Mouse (Mus musculus): ENCODE measurements around the gene Olfr444.

The Olfr444 gene

GRCm38 (mm10) chr6:42948767-42949166 lies at the start of gene Olfr444:
Gene Olfr444, plus strand, starts transcription at chr6:42949067.
- no peak for DNase-seq (ENCODE audit: low spot score in 2 of 2)

- DNase-seq (ENCODE audit: low spot score in 2 of 2) = no peak
These were observed 48.5 kb upstream of the Olfr444 start for GRCm38 (mm10) chr6:42900345-42900744.

- no peak for DNase-seq (ENCODE audit: low spot score in 2 of 2)
These were observed 40.3 kb upstream of the Olfr444 start, which contains the start of gene Olfr447 for GRCm38 (mm10) chr6:42908578-42908977. Gene Olfr447, plus strand, starts transcription at chr6:42908878.

- DNase-seq (ENCODE audit: low spot score in 2 of 2) = no peak
These were observed 27.8 kb upstream of the Olfr444 start, which contains the start of gene Olfr446 for GRCm38 (mm10) chr6:42921077-42921476. Gene Olfr446, plus strand, starts transcription at chr6:42921377.

- no peak for DNase-seq (ENCODE audit: low spot score in 2 of 2)
These were observed 31.5 kb downstream of the Olfr444 start for GRCm38 (mm10) chr6:42980377-42980776.
